Mouse (Mus musculus) hindbrain, embryonic 11.5 days (tissue): ENCODE results near the gene Zfyve1. TPM values are rescaled to one million over a fixed set of nuclear protein-coding genes. Genes with fewer than 3 reads are reported as not detected.

ENCODE experiments used
- ATAC-seq: fragments of 200-750 bp; cut with Nextera tagmentation; 2 replicates; pipeline ENCODE4 v1.8.0; 2017; ENCODE audit warnings: mild to moderate bottlenecking, moderate TSS enrichment, moderate library complexity; ENCODE audit not compliant: low FRiP score
- DNase-seq: peaks from one replicate; pipeline ENCODE4 v3.0.0-alpha.2; 2015; ENCODE audit warnings: low spot score
- H3K27ac ChIP-seq: fragments of 300-500 bp; sonication (generic); 2 replicates; pipeline ENCODE4 v1.5.1; 2014; ENCODE audit warnings: mild to moderate bottlenecking, low read depth, low read length
- H3K27me3 ChIP-seq: fragments of 300-500 bp; sonication (generic); 2 replicates; pipeline ENCODE4 v1.6.1; 2014; ENCODE audit warnings: mild to moderate bottlenecking, low read length, moderate library complexity, mixed read lengths; ENCODE audit not compliant: control insufficient read depth, insufficient read depth
- H3K36me3 ChIP-seq: fragments of 300-500 bp; sonication (generic); 2 replicates; pipeline ENCODE4 v1.6.1; 2014; ENCODE audit warnings: mild to moderate bottlenecking, low read length, moderate library complexity, mixed read lengths; ENCODE audit not compliant: control insufficient read depth, insufficient read depth
- H3K4me1 ChIP-seq: fragments of 300-500 bp; sonication (generic); replicated peaks from 2 replicates; pipeline ENCODE4 v1.6.1; 2014; ENCODE audit warnings: low read length, mixed read lengths; ENCODE audit not compliant: control insufficient read depth, insufficient read depth
- H3K4me2 ChIP-seq: fragments of 300-500 bp; sonication (generic); replicated peaks from 2 replicates; pipeline ENCODE4 v1.6.1; 2014; ENCODE audit warnings: mild to moderate bottlenecking, low read depth, low read length
- H3K4me3 ChIP-seq: fragments of 300-500 bp; sonication (generic); 2 replicates; pipeline ENCODE4 v1.5.1; 2014; ENCODE audit warnings: low read depth, low read length
- H3K9ac ChIP-seq: fragments of 300-500 bp; sonication (generic); 2 replicates; pipeline ENCODE4 v1.6.1; 2014; ENCODE audit warnings: low read depth, low read length
- H3K9me3 ChIP-seq: fragments of 300-500 bp; sonication (generic); 2 replicates; pipeline ENCODE4 v1.6.1; 2016; ENCODE audit warnings: low read length; ENCODE audit not compliant: control insufficient read depth
- WGBS: fragments of 180-500 bp; shearing (Covaris S2); extraction: QIAGEN DNeasy Blood & Tissue Kit; methylation state at CpG from one replicate; pipeline ENCODE4 v1.1.7; 2014; 5-methylcytosine and 5-hydroxymethylcytosine counted together
- polyA plus RNA-seq: library from polyadenylated mRNA; unstranded; fragments of >200 nt; fragmentation: Nextera tagmentation; extraction: Ambion mirVana; gene quantifications from 2 replicates; pipeline ENCODE4 v1.2.1, GENCODE M21; 2014

Zfyve1 gene
- polyA plus RNA-seq, 1 experiment from 2014 or later = 20.3 TPM

DNA sequence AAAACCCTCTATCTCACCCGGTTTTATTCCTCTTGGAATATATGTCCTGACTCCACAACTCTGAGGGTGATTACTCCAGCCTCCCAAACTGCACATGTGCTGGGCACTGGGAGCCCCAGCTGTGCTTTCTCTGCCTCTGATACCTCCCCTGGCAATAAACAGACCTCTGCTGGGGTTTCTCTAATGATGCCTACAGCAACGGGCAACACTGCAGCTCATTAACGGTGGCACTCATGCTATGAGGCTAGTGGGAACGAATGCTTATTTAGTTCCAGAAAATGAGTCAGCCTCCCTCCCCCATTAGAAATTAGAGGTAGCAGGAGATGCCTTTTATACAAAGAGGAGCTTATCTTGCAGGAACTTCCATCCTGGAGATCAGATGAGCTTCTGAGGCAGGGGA is 84.2 kb downstream of the Zfyve1 start:
- H3K36me3 ChIP-seq = no peaks in the 10 kb centered on the region
- WGBS = 54% methylated on average over 4 of the region's 4 CpGs
- no peaks in the 10 kb centered on the region for H3K4me1 ChIP-seq
- ATAC-seq (no peak), DNase-seq (no peak)
- H3K9ac ChIP-seq = no peak overlapping the region
- H3K27me3 ChIP-seq = no peaks in the 10 kb centered on the region
- no peak overlapping the region for H3K4me3 ChIP-seq
- no peaks in the 10 kb centered on the region for H3K9me3 ChIP-seq
- no peak overlapping the region for H3K4me2 ChIP-seq
- H3K27ac ChIP-seq = no peak overlapping the region

DNA sequence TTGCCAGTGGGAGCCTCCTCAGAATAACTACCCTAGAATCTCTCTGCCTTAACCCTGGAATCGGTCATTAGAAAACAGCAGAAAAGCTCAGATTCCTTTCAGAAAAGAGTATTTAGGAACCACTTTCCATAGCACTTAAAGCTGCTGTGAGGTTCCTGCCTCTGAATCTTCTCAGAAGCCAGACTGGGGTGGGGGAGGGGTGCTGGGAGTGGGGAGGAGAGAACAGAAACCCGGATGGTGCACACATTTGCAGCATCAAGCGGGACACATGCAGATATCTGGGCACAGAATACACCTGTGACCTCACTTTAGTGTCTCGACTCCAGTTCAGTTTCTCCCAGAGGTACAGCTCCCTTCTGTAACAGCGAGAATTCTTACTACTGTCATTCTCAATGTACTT is 86.4 kb downstream of the Zfyve1 start:
- H3K9ac ChIP-seq = no peak overlapping the region
- ATAC-seq (no peak), DNase-seq (no peak)
- H3K4me3 ChIP-seq = no peak overlapping the region
- no peaks in the 10 kb centered on the region for H3K36me3 ChIP-seq
- 84% methylated on average over 5 of the region's 5 CpGs for WGBS
- H3K27ac ChIP-seq = no peak overlapping the region
- H3K9me3 ChIP-seq = no peaks in the 10 kb centered on the region
- H3K4me2 ChIP-seq = no peak overlapping the region
- H3K4me1 ChIP-seq = no peaks in the 10 kb centered on the region
- H3K27me3 ChIP-seq = no peaks in the 10 kb centered on the region

DNA sequence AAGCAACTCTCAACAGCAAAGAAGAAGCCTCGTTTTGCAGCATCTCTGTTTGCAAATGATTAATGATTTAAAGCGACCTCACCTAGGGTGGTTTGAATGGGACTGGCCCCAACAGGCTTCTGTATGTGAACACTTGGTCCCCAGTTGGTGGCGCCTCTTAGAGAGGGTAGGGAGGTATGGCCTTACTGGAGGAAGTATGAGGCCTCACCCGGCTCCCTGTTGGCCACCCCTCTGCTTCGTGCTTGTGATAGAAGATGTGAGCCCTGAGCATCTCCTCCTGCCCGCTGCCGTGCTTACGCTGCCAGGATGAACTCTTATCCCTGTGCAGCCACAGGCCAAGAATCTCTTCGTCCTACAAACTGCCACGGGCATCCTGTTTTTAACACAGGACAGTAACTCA is 90.5 kb downstream of the Zfyve1 start:
- no peak overlapping the region for H3K27ac ChIP-seq
- 80% methylated on average over 10 of the region's 10 CpGs for WGBS

DNA sequence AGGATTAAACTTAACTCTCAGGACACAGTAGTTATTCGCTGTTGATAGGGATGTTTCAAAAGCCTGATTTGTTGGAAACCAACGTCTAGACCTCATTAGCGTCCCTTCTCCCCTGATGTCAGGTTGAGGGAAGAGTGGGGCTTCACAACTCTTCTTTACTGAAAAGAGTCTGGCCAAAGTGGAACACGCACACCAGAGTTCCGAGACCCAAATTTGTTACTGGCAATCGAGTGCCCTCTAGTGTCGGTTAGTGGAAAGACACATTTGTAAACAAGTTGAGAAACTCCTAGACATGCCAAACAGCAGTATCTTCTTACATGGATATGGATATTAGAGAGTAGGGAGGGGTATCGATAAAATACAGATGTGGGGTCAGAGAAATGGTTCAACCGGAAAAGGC is 94.8 kb downstream of the Zfyve1 start:
- no peak for ATAC-seq
- Histone ChIP-seq H3K9ac (no peak overlapping the region), H3K9me3 (no peaks in the 10 kb centered on the region), H3K4me1 (no peaks in the 10 kb centered on the region), H3K4me3 (no peak overlapping the region), H3K36me3 (no peaks in the 10 kb centered on the region), H3K27ac (no peak overlapping the region), H3K27me3 (no peaks in the 10 kb centered on the region), H3K4me2 (no peak overlapping the region)
- DNase-seq = peak; percentile 82
- 7% methylated on average over 9 of the region's 9 CpGs for WGBS

More for the DNA sequence above, 90.5 kb downstream of the Zfyve1 start:
- Histone ChIP-seq H3K4me1 (no peaks in the 10 kb centered on the region), H3K9ac (no peak overlapping the region), H3K36me3 (no peaks in the 10 kb centered on the region), H3K4me2 (no peak overlapping the region), H3K27me3 (no peaks in the 10 kb centered on the region), H3K9me3 (no peaks in the 10 kb centered on the region), H3K4me3 (no peak overlapping the region)
- DNase-seq (no peak), ATAC-seq (no peak)

DNA sequence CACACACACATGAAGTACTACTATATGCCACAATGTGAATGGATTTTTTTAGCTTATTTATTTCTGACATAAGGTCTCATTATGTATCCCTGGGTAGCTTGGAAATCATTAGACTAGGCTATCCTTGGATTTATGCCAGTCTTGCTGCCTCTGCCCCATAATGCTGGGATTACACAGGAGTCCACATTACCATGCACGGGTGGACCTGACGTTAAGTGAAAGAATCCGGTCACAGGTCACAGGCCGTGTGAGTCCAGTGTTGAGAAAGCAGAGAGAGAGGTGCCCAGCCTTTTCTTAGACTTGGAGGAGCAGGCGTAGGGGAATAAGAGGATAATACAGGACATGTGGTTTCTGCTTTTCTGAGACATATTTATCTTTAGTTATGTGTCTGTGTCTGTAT is 97.8 kb downstream of the Zfyve1 start:
- H3K9ac ChIP-seq = no peak overlapping the region
- H3K4me1 ChIP-seq = no peaks in the 10 kb centered on the region
- ATAC-seq = no peak
- no peak overlapping the region for H3K4me2 ChIP-seq
- no peak for DNase-seq
- H3K27me3 ChIP-seq = no peaks in the 10 kb centered on the region
- no peak overlapping the region for H3K4me3 ChIP-seq
- H3K9me3 ChIP-seq = no peaks in the 10 kb centered on the region
- WGBS = 79% methylated on average over 5 of the region's 5 CpGs
- H3K27ac ChIP-seq = no peak overlapping the region
- H3K36me3 ChIP-seq = no peaks in the 10 kb centered on the region

DNA sequence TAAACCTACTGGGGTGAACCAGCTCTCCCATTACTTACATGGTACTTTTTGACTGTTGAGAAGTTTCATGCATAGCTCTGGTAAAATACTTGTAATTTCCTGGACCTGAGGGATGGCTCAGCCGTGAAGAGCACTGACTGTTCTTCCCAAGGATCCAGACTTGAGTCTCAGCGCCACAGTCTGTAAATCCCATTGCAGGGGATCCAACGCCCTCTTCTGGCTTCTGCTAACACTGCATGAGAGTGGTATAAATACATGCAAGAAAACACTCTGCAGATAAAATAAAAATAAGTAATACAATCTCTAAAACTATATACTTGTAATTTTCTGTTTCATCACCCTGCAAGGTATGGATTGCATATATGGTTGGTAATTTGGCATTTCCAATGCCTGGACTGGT is 99.1 kb downstream of the Zfyve1 start:
- no peak overlapping the region for H3K27ac ChIP-seq
- H3K9me3 ChIP-seq = no peaks in the 10 kb centered on the region
- no peaks in the 10 kb centered on the region for H3K4me1 ChIP-seq
- no peak overlapping the region for H3K9ac ChIP-seq
- H3K4me3 ChIP-seq = no peak overlapping the region
- no peaks in the 10 kb centered on the region for H3K36me3 ChIP-seq
- WGBS = 86% methylated on average over 3 of the region's 3 CpGs
- H3K4me2 ChIP-seq = no peak overlapping the region
- H3K27me3 ChIP-seq = no peaks in the 10 kb centered on the region
- DNase-seq (no peak), ATAC-seq (no peak)

DNA sequence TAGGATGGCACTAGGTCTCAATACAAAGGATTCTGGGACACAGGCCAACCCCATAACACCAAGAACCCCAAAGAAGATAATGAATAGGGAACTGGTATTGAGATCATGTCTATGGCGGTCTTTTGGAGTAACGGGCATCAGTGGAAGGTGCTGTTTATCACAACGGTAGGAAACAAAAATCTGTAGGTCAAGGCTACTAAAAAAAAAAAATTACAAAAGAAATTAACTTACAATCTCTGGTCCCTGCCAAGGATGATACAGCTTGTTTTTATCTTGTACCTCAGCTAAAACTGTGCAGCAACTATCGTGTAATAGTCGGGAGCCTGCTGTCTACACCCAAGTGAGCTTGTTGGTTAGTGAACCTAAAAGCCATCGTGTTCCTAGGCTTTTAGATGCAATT is 100.3 kb downstream of the Zfyve1 start:
- no peak overlapping the region for H3K4me3 ChIP-seq
- no peaks in the 10 kb centered on the region for H3K27me3 ChIP-seq
- ATAC-seq (no peak), DNase-seq (no peak)
- no peak overlapping the region for H3K9ac ChIP-seq
- H3K27ac ChIP-seq = no peak overlapping the region
- no peaks in the 10 kb centered on the region for H3K9me3 ChIP-seq
- 94% methylated on average over 6 of the region's 6 CpGs for WGBS
- H3K4me1 ChIP-seq = no peaks in the 10 kb centered on the region
- no peaks in the 10 kb centered on the region for H3K36me3 ChIP-seq
- H3K4me2 ChIP-seq = no peak overlapping the region

Other genes starting within 250 kb of the Zfyve1 start
- 17.0 and 23.5 TPM in 2 replicates for gene Dpf3, start 109.5 kb downstream of the Zfyve1 start, polyA plus RNA-seq
- gene Dcaf4, start 76.8 kb downstream of the Zfyve1 start, polyA plus RNA-seq = 25.0 and 26.5 TPM in 2 replicates
- gene Rbm25, start 34.0 kb upstream of the Zfyve1 start, polyA plus RNA-seq = 259 and 316 TPM in 2 replicates
- 76.3 and 76.6 TPM in 2 replicates for gene Psen1, start 90.9 kb upstream of the Zfyve1 start, polyA plus RNA-seq
- 0.04 and 0.11 TPM in 2 replicates for gene Papln, start 166.4 kb upstream of the Zfyve1 start, polyA plus RNA-seq